Mouse (Mus musculus) intestine, embryonic 15.5 days (tissue): Measurements from ENCODE around the gene Tmem206. TPM values are rescaled to one million over a fixed set of nuclear protein-coding genes. Genes with fewer than 3 reads are reported as not detected.

Experiments
- ATAC-seq: fragments of 200-750 bp; cut with Nextera tagmentation; 2 replicates; pipeline ENCODE4 v1.8.0; 2017; ENCODE audit warnings: moderate TSS enrichment, moderate library complexity
- H3K27ac ChIP-seq: fragments of 300-500 bp; sonication (generic); 2 replicates; pipeline ENCODE4 v1.5.1; 2015; ENCODE audit warnings: mild to moderate bottlenecking, inconsistent platforms
- H3K27me3 ChIP-seq: fragments of 300-500 bp; sonication (generic); replicated peaks from 2 replicates; pipeline ENCODE4 v1.6.1; 2015; ENCODE audit warnings: inconsistent platforms
- H3K36me3 ChIP-seq: fragments of 300-500 bp; sonication (generic); 2 replicates; pipeline ENCODE4 v1.6.1; 2015; ENCODE audit warnings: inconsistent platforms
- H3K4me1 ChIP-seq: fragments of 300-500 bp; sonication (generic); replicated peaks from 2 replicates; pipeline ENCODE4 v1.6.1; 2015; ENCODE audit warnings: inconsistent platforms
- H3K4me2 ChIP-seq: fragments of 300-500 bp; sonication (generic); replicated peaks from 2 replicates; pipeline ENCODE4 v1.6.1; 2015; ENCODE audit warnings: mild to moderate bottlenecking, inconsistent platforms
- H3K4me3 ChIP-seq: fragments of 300-500 bp; sonication (generic); replicated peaks from 2 replicates; pipeline ENCODE4 v1.5.1; 2015; ENCODE audit warnings: inconsistent platforms
- H3K9ac ChIP-seq: fragments of 300-500 bp; sonication (generic); 2 replicates; pipeline ENCODE4 v1.6.1; 2015; ENCODE audit warnings: inconsistent platforms
- H3K9me3 ChIP-seq: fragments of 300-500 bp; sonication (generic); 2 replicates; pipeline ENCODE4 v1.6.1; 2016; ENCODE audit warnings: inconsistent platforms
- WGBS: fragments of 180-500 bp; shearing (Covaris S2); methylation state at CpG from one replicate; pipeline ENCODE4 v1.1.7; 2015; 5-methylcytosine and 5-hydroxymethylcytosine counted together
- polyA plus RNA-seq: library from polyadenylated mRNA; unstranded; fragments of >200 nt; fragmentation: Nextera tagmentation; extraction: Ambion mirVana; gene quantifications from 2 replicates; pipeline ENCODE4 v1.2.1, GENCODE M21; 2015

The Tmem206 gene
- polyA plus RNA-seq = 16.4 and 16.9 TPM in 2 replicates

GRCm38 (mm10) chr1:191325726-191326232 is at the start of gene Tmem206:
Tmem206 (plus strand) TSS chr1:191325912.
- H3K4me3 ChIP-seq = peak within 1 kb of the TSS; percentile 65
- peak within 1 kb of the TSS; percentile 84 for H3K9ac ChIP-seq
- under 1% methylated on average over 42 of the region's 42 CpGs for WGBS
- peaks cover 23% of the 10 kb centered on the region for H3K4me1 ChIP-seq
- no peaks in the 10 kb centered on the region for H3K27me3 ChIP-seq
- no peaks in the 10 kb centered on the region for H3K9me3 ChIP-seq
- no peaks in the 10 kb centered on the region for H3K36me3 ChIP-seq
- peak; percentile 95 for ATAC-seq
- H3K27ac ChIP-seq = peak within 1 kb of the TSS; percentile 64
- peak within 1 kb of the TSS; percentile 94 for H3K4me2 ChIP-seq

GRCm38 (mm10) chr1:191276181-191276580 is 49.5 kb upstream of the Tmem206 start:
- Histone ChIP-seq H3K36me3 (no peaks in the 10 kb centered on the region), H3K9me3 (no peaks in the 10 kb centered on the region), H3K4me3 (no peak overlapping the region), H3K27me3 (no peaks in the 10 kb centered on the region), H3K27ac (no peak overlapping the region), H3K9ac (no peak overlapping the region), H3K4me2 (no peak overlapping the region), H3K4me1 (0 out of 2 replicates have a peak, but pooled peaks cover 2% of the 10 kb centered on the region)
- WGBS = 85% methylated on average over 5 of the region's 7 CpGs
- no peak for ATAC-seq

GRCm38 (mm10) chr1:191277549-191278059 is 48.1 kb upstream of the Tmem206 start:
- H3K36me3 ChIP-seq = no peaks in the 10 kb centered on the region
- H3K4me2 ChIP-seq = no peak overlapping the region; the same call in 1 of the 2 replicates
- no peaks in the 10 kb centered on the region for H3K27me3 ChIP-seq
- H3K9me3 ChIP-seq = no peaks in the 10 kb centered on the region
- no peak overlapping the region for H3K9ac ChIP-seq
- ATAC-seq = peak; percentile 85
- peak overlapping the region; percentile 23; the same call in 1 of the 2 replicates for H3K27ac ChIP-seq
- WGBS = 57% methylated on average over 14 of the region's 14 CpGs
- H3K4me3 ChIP-seq = no peak overlapping the region
- H3K4me1 ChIP-seq = 0 out of 2 replicates have a peak, but pooled peaks cover 2% of the 10 kb centered on the region

- H3K4me1 ChIP-seq = 0 out of 2 replicates have a peak, but pooled peaks cover 7% of the 10 kb centered on the region
- 73% methylated on average over 4 of the region's 4 CpGs for WGBS
- ATAC-seq = no peak
- no peaks in the 10 kb centered on the region for H3K27me3 ChIP-seq
- H3K9me3 ChIP-seq = no peaks in the 10 kb centered on the region
- H3K36me3 ChIP-seq = no peaks in the 10 kb centered on the region
- no peak overlapping the region for H3K9ac ChIP-seq
- no peak overlapping the region for H3K4me2 ChIP-seq
- H3K4me3 ChIP-seq = no peak overlapping the region
- H3K27ac ChIP-seq = no peak overlapping the region
Observed at GRCm38 (mm10) chr1:191278324-191278723, 47.4 kb upstream of the Tmem206 start.

- H3K4me3 ChIP-seq = no peak overlapping the region
- no peaks in the 10 kb centered on the region for H3K27me3 ChIP-seq
- no peak for ATAC-seq
- H3K36me3 ChIP-seq = no peaks in the 10 kb centered on the region
- H3K4me1 ChIP-seq = 0 out of 2 replicates have a peak, but pooled peaks cover 6% of the 10 kb centered on the region
- no peak overlapping the region for H3K9ac ChIP-seq
- 62% methylated on average over 7 of the region's 7 CpGs for WGBS
- H3K4me2 ChIP-seq = no peak overlapping the region
- no peak overlapping the region for H3K27ac ChIP-seq
- H3K9me3 ChIP-seq = no peaks in the 10 kb centered on the region
Observed at GRCm38 (mm10) chr1:191281171-191281570, 44.5 kb upstream of the Tmem206 start.

GRCm38 (mm10) chr1:191282319-191282718 is 43.4 kb upstream of the Tmem206 start:
- H3K36me3 ChIP-seq = no peaks in the 10 kb centered on the region
- no peaks in the 10 kb centered on the region for H3K27me3 ChIP-seq
- WGBS = 92% methylated on average over 1 of the region's 1 CpGs
- 0 out of 2 replicates have a peak, but pooled peaks cover 6% of the 10 kb centered on the region for H3K4me1 ChIP-seq
- no peak overlapping the region for H3K9ac ChIP-seq
- H3K4me3 ChIP-seq = no peak overlapping the region
- no peaks in the 10 kb centered on the region for H3K9me3 ChIP-seq
- no peak for ATAC-seq
- H3K4me2 ChIP-seq = no peak overlapping the region
- 0 out of 2 replicates have a peak overlapping the region, but pooled peaks have one; percentile 81 for H3K27ac ChIP-seq

GRCm38 (mm10) chr1:191283110-191284040 is 42.3 kb upstream of the Tmem206 start:
- no peaks in the 10 kb centered on the region for H3K9me3 ChIP-seq
- H3K4me1 ChIP-seq = 0 out of 2 replicates have a peak, but pooled peaks cover 6% of the 10 kb centered on the region
- no peak overlapping the region; the same call in 1 of the 2 replicates for H3K4me2 ChIP-seq
- H3K27ac ChIP-seq = peak overlapping the region; percentile 81
- ATAC-seq = peak; percentile 95
- H3K4me3 ChIP-seq = no peak overlapping the region
- 78% methylated on average over 13 of the region's 13 CpGs for WGBS
- no peak overlapping the region for H3K9ac ChIP-seq
- no peaks in the 10 kb centered on the region for H3K27me3 ChIP-seq
- H3K36me3 ChIP-seq = no peaks in the 10 kb centered on the region

GRCm38 (mm10) chr1:191284502-191284901 is 41.2 kb upstream of the Tmem206 start:
- no peaks in the 10 kb centered on the region for H3K36me3 ChIP-seq
- H3K9ac ChIP-seq = no peak overlapping the region
- no peak overlapping the region for H3K4me3 ChIP-seq
- WGBS = 84% methylated on average over 8 of the region's 8 CpGs
- H3K4me2 ChIP-seq = no peak overlapping the region
- H3K27ac ChIP-seq = no peak overlapping the region
- H3K9me3 ChIP-seq = no peaks in the 10 kb centered on the region
- no peak for ATAC-seq
- no peaks in the 10 kb centered on the region for H3K27me3 ChIP-seq
- 0 out of 2 replicates have a peak, but pooled peaks cover 6% of the 10 kb centered on the region for H3K4me1 ChIP-seq

GRCm38 (mm10) chr1:191288762-191289161 is 37.0 kb upstream of the Tmem206 start:
- no peak overlapping the region for H3K4me2 ChIP-seq
- no peak overlapping the region for H3K9ac ChIP-seq
- H3K4me3 ChIP-seq = no peak overlapping the region
- WGBS = 34% methylated on average over 8 of the region's 8 CpGs
- no peaks in the 10 kb centered on the region for H3K27me3 ChIP-seq
- no peak for ATAC-seq
- no peaks in the 10 kb centered on the region for H3K4me1 ChIP-seq
- H3K9me3 ChIP-seq = no peaks in the 10 kb centered on the region
- H3K36me3 ChIP-seq = no peaks in the 10 kb centered on the region
- no peak overlapping the region for H3K27ac ChIP-seq

GRCm38 (mm10) chr1:191292348-191292747 is 33.4 kb upstream of the Tmem206 start:
- 80% methylated on average over 5 of the region's 5 CpGs for WGBS
- no peaks in the 10 kb centered on the region for H3K27me3 ChIP-seq
- H3K36me3 ChIP-seq = no peaks in the 10 kb centered on the region
- no peak overlapping the region for H3K9ac ChIP-seq
- H3K4me1 ChIP-seq = peaks cover 4% of the 10 kb centered on the region; the same call in 1 of the 2 replicates
- H3K4me2 ChIP-seq = no peak overlapping the region
- no peak for ATAC-seq
- H3K4me3 ChIP-seq = no peak overlapping the region
- no peak overlapping the region for H3K27ac ChIP-seq
- no peaks in the 10 kb centered on the region for H3K9me3 ChIP-seq

GRCm38 (mm10) chr1:191293051-191293450 is 32.7 kb upstream of the Tmem206 start:
- Histone ChIP-seq H3K27ac (no peak overlapping the region), H3K9ac (no peak overlapping the region), H3K9me3 (no peaks in the 10 kb centered on the region), H3K4me1 (peaks cover 4% of the 10 kb centered on the region; the same call in 1 of the 2 replicates), H3K4me3 (no peak overlapping the region), H3K4me2 (no peak overlapping the region), H3K27me3 (no peaks in the 10 kb centered on the region), H3K36me3 (no peaks in the 10 kb centered on the region)
- WGBS = 90% methylated on average over 2 of the region's 2 CpGs
- ATAC-seq = no peak
